Mouse (Mus musculus): Measurements from ENCODE around the gene Cds1. TPM values are rescaled to one million over a fixed set of nuclear protein-coding genes. Genes with fewer than 3 reads are reported as not detected.
A peak's percentile ranks its signal among the peaks of the same experiment; 100 is the strongest.

The Cds1 gene
- total and polyA plus RNA-seq, 2 experiments: 0.37 to 0.67 TPM

DNA sequence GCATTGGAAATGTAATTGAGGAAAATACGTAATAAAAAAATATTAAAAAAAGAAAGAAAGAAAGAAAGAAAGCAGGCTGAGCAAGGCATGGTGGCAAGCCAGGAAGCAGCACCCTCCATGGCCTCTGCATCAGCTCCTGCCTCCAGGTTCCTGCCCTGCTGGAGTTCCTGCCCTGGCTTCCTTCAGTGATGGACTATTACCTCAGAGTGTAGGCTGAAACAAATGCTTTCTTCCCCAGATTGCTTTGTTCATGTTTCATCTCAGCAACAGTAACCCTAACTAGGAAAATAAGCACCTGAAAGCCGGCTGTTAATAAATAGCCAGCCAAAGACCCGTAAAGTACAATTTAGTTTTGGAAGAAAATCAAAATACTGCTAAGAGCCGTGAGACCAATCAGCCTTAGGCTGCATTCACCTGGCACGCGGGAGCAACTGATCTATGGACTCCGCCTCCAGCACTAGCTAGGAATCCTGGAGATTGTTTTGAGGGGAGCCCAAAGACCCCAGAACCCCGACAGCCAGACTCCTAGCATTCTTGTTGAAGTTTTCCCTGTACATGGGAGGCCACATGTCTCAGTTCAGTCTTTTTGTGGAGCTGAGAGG, 36.5 kb upstream of the Cds1 start:
- Histone ChIP-seq H3K79me2 (ENCODE audit: control insufficient read depth, insufficient read depth, low read length) (no peaks in the 10 kb centered on the region), H3K27ac (replicated peaks; ENCODE audit: insufficient read depth, low read depth, low read length) (no peak overlapping the region), H3K4me1 (ENCODE audit: control insufficient read depth, insufficient read depth, low read length) (no peaks in the 10 kb centered on the region), H3K4me3 (ENCODE audit: insufficient read depth, low read depth, low read length) (no peak overlapping the region), H3K36me3 (ENCODE audit: control insufficient read depth, insufficient read depth, low read length) (no peaks in the 10 kb centered on the region), H3K27me3 (ENCODE audit: control insufficient read depth, insufficient read depth, low read length) (peaks cover 17% of the 10 kb centered on the region), H3K9ac (ENCODE audit: low read depth, low read length) (no peak overlapping the region)
- no peak for TF ChIP-seq CTCF (IDR thresholded peaks at IDR 0.05; ENCODE audit: low read depth, low read length)
- no peak for TF ChIP-seq POLR2A (IDR thresholded peaks at IDR 0.05; ENCODE audit: extremely low read depth, insufficient read depth, low read length)
- WGBS: 67% methylated on average over 8 of the region's 8 CpGs
- no peak for DNase-seq (ENCODE audit: extremely low read depth, low read depth, low spot score)

DNA sequence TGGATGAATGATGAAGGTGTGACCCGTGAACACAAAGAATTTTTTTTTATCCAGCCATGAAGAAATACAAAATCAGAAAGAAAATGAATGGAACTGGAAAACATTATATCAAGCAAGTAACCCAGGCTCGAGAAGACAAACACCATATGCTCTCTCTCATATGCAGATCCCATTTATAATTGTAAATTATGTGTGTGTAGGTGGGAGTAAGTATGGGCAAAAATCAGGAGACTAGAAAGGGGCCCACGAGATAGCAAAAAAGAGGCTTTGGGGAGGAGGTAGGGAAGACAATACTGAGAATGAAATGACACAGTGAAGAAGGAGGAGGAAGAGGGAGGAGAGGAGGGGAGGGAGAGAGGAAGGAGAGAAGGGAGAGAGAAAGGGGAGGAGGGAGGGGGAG, 27.6 kb upstream of the Cds1 start:
- no peaks in the 10 kb centered on the region for H3K36me3 ChIP-seq (ENCODE audit: control insufficient read depth, insufficient read depth, low read length)
- no peaks in the 10 kb centered on the region for H3K79me2 ChIP-seq (ENCODE audit: control insufficient read depth, insufficient read depth, low read length)
- 78% methylated on average over 3 of the region's 3 CpGs for WGBS
- no peaks in the 10 kb centered on the region for H3K4me1 ChIP-seq (ENCODE audit: control insufficient read depth, insufficient read depth, low read length)
- peaks cover 18% of the 10 kb centered on the region for H3K27me3 ChIP-seq (ENCODE audit: control insufficient read depth, insufficient read depth, low read length)
- no peak overlapping the region for H3K9ac ChIP-seq (ENCODE audit: low read depth, low read length)
- DNase-seq (ENCODE audit: extremely low read depth, low read depth, low spot score): no peak
- TF ChIP-seq CTCF (IDR thresholded peaks at IDR 0.05; ENCODE audit: low read depth, low read length) (no peak), POLR2A (IDR thresholded peaks at IDR 0.05; ENCODE audit: extremely low read depth, insufficient read depth, low read length) (no peak)
- H3K27ac ChIP-seq (replicated peaks; ENCODE audit: insufficient read depth, low read depth, low read length): no peak overlapping the region
- no peak overlapping the region for H3K4me3 ChIP-seq (ENCODE audit: insufficient read depth, low read depth, low read length)

DNA sequence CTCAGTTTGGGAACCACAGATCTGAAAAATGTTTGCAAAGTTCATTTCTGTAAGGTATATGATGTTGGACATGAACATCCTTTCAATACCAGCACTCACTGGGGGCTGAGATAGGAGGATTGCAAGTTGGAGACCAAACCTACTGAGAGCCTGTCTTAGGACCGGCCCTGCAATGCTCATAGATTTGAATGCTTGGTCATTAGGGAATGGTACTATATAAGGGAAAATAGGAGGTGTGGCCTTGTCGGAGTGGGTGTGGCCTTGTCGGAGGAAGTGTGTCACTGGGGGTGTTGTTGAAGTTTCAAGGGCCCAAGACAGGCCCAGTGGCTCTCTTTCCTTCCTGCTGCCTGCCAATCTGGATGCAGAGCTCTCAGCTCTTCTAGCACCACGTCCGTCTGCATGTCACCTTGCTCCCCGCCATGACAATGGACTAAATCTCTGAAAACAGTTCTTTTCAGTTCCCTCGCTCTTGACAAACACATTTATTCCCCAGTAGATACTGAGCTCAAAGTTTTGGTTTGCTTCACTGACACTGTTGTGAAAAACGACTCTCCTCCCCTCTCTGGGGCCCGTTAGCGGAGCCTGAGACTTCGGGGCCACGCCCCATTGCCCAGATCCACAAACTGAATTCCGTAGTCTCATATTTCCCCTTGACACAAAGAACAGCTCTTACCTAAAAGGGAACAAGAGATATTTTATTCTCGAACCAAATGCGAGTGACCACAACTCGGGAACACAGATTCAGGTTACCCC, 24.3 kb upstream of the Cds1 start:
- 91% methylated on average over 16 of the region's 16 CpGs for WGBS
- H3K27ac ChIP-seq (replicated peaks; ENCODE audit: insufficient read depth, low read depth, low read length): no peak overlapping the region

DNA sequence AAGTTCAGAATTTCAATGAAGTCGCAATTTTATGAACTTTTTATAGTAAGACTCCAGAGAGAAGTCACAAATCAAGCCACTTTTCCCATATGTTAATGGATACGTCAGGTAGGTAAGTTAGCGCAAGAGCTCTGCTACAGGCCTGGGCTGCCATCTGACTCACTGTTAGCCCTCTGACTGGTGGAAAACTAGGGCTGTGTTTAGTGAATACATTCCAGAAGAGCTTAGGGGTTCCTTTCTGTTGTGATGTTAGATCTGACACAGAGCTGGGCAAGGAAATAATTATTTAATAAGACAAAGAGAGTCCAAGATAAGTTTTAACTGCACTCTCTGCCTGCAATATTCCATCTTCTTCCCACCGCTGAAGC, 23.7 kb upstream of the Cds1 start:
- DNase-seq (ENCODE audit: extremely low read depth, low read depth, low spot score): no peak
- 99% methylated on average over 4 of the region's 4 CpGs for WGBS
- H3K36me3 ChIP-seq (ENCODE audit: control insufficient read depth, insufficient read depth, low read length): no peaks in the 10 kb centered on the region
- no peak overlapping the region for H3K4me3 ChIP-seq (ENCODE audit: insufficient read depth, low read depth, low read length)
- H3K9ac ChIP-seq (ENCODE audit: low read depth, low read length): no peak overlapping the region
- TF ChIP-seq POLR2A (IDR thresholded peaks at IDR 0.05; ENCODE audit: extremely low read depth, insufficient read depth, low read length): no peak
- TF ChIP-seq CTCF (IDR thresholded peaks at IDR 0.05; ENCODE audit: low read depth, low read length): no peak
- peaks cover 24% of the 10 kb centered on the region for H3K27me3 ChIP-seq (ENCODE audit: control insufficient read depth, insufficient read depth, low read length)
- H3K27ac ChIP-seq (replicated peaks; ENCODE audit: insufficient read depth, low read depth, low read length): no peak overlapping the region
- H3K4me1 ChIP-seq (ENCODE audit: control insufficient read depth, insufficient read depth, low read length): no peaks in the 10 kb centered on the region
- H3K79me2 ChIP-seq (ENCODE audit: control insufficient read depth, insufficient read depth, low read length): no peaks in the 10 kb centered on the region

More for the DNA sequence above, 24.3 kb upstream of the Cds1 start:
- H3K9ac ChIP-seq (ENCODE audit: low read depth, low read length): no peak overlapping the region
- peaks cover 19% of the 10 kb centered on the region for H3K27me3 ChIP-seq (ENCODE audit: control insufficient read depth, insufficient read depth, low read length)
- no peaks in the 10 kb centered on the region for H3K4me1 ChIP-seq (ENCODE audit: control insufficient read depth, insufficient read depth, low read length)
- H3K4me3 ChIP-seq (ENCODE audit: insufficient read depth, low read depth, low read length): no peak overlapping the region
- no peaks in the 10 kb centered on the region for H3K79me2 ChIP-seq (ENCODE audit: control insufficient read depth, insufficient read depth, low read length)
- TF ChIP-seq POLR2A (IDR thresholded peaks at IDR 0.05; ENCODE audit: extremely low read depth, insufficient read depth, low read length): no peak
- no peak for TF ChIP-seq CTCF (IDR thresholded peaks at IDR 0.05; ENCODE audit: low read depth, low read length)
- no peaks in the 10 kb centered on the region for H3K36me3 ChIP-seq (ENCODE audit: control insufficient read depth, insufficient read depth, low read length)
- no peak for DNase-seq (ENCODE audit: extremely low read depth, low read depth, low spot score)

DNA sequence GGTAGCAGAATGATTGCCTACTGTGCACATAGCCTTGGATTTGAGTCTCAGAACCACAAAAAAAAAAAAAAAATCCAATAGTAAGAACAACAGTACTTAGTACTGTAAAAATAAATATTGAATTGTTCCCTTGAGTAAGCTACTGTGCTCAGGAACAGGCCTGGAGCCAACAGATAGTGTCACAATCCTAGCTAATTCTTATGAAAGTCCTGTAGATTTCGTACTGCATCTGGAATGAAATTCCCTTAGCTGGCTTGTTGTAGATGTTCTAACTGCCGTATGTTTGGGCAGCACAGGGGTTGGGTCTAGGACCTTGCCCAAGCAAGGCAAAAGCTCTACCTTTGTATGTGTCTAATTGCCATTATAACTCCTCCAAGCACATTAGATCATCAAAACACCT, 22.9 kb upstream of the Cds1 start:
- no peak overlapping the region for H3K27ac ChIP-seq (replicated peaks; ENCODE audit: insufficient read depth, low read depth, low read length)
- TF ChIP-seq POLR2A (IDR thresholded peaks at IDR 0.05; ENCODE audit: extremely low read depth, insufficient read depth, low read length) (no peak), CTCF (IDR thresholded peaks at IDR 0.05; ENCODE audit: low read depth, low read length) (no peak)
- no peaks in the 10 kb centered on the region for H3K79me2 ChIP-seq (ENCODE audit: control insufficient read depth, insufficient read depth, low read length)
- WGBS: 22% methylated on average over 2 of the region's 2 CpGs
- peak; percentile 92 for DNase-seq (ENCODE audit: extremely low read depth, low read depth, low spot score)
- no peaks in the 10 kb centered on the region for H3K4me1 ChIP-seq (ENCODE audit: control insufficient read depth, insufficient read depth, low read length)
- H3K27me3 ChIP-seq (ENCODE audit: control insufficient read depth, insufficient read depth, low read length): peaks cover 22% of the 10 kb centered on the region
- no peaks in the 10 kb centered on the region for H3K36me3 ChIP-seq (ENCODE audit: control insufficient read depth, insufficient read depth, low read length)
- no peak overlapping the region for H3K9ac ChIP-seq (ENCODE audit: low read depth, low read length)
- H3K4me3 ChIP-seq (ENCODE audit: insufficient read depth, low read depth, low read length): no peak overlapping the region

DNA sequence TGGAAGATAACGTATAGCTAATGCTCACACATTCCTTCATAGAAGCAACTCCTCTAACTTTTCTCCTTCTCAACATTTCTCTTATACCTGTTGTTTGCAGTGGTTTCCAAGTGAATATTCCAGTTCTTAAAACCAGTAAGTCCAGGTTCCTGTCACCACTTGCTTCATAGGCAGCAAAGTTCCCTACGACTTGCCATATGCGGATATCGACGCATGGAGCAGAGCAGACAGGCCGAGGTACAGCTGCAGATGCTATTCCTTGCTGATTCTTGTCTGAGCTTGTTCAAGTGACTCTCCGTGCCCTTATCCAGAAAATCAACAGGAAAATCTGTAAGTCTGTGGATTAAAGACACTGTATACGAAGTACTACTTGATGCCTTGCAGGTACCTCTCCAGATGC, 22.5 kb upstream of the Cds1 start:
- 93% methylated on average over 8 of the region's 8 CpGs for WGBS
- TF ChIP-seq POLR2A (IDR thresholded peaks at IDR 0.05; ENCODE audit: extremely low read depth, insufficient read depth, low read length) (no peak), CTCF (IDR thresholded peaks at IDR 0.05; ENCODE audit: low read depth, low read length) (no peak)

More for the DNA sequence above, 22.5 kb upstream of the Cds1 start:
- no peak overlapping the region for H3K9ac ChIP-seq (ENCODE audit: low read depth, low read length)
- no peaks in the 10 kb centered on the region for H3K79me2 ChIP-seq (ENCODE audit: control insufficient read depth, insufficient read depth, low read length)
- no peak overlapping the region for H3K4me3 ChIP-seq (ENCODE audit: insufficient read depth, low read depth, low read length)
- no peak for DNase-seq (ENCODE audit: extremely low read depth, low read depth, low spot score)
- H3K4me1 ChIP-seq (ENCODE audit: control insufficient read depth, insufficient read depth, low read length): no peaks in the 10 kb centered on the region
- H3K36me3 ChIP-seq (ENCODE audit: control insufficient read depth, insufficient read depth, low read length): no peaks in the 10 kb centered on the region
- H3K27ac ChIP-seq (replicated peaks; ENCODE audit: insufficient read depth, low read depth, low read length): no peak overlapping the region
- H3K27me3 ChIP-seq (ENCODE audit: control insufficient read depth, insufficient read depth, low read length): peaks cover 20% of the 10 kb centered on the region

Data from liver, adult 2 months (tissue).